Mouse (Mus musculus): ENCODE results near the gene Rabl3.

Rabl3 gene

GRCm38 (mm10) chr16:37550981-37551380 is 11.3 kb downstream of the Rabl3 start:
- no peak for DNase-seq

GRCm38 (mm10) chr16:37552824-37553223 is 13.1 kb downstream of the Rabl3 start:
- no peak for DNase-seq

- DNase-seq, result no peak
These were observed 22.7 kb downstream of the Rabl3 start for GRCm38 (mm10) chr16:37562414-37562813.

- no peak for DNase-seq
These were observed 23.3 kb downstream of the Rabl3 start for GRCm38 (mm10) chr16:37562961-37563360.

GRCm38 (mm10) chr16:37565117-37565516 is 25.4 kb downstream of the Rabl3 start:
- no peak for DNase-seq

- DNase-seq, result no peak
These were observed 26.4 kb downstream of the Rabl3 start for GRCm38 (mm10) chr16:37566107-37566506.

- no peak for DNase-seq
These were observed 27.7 kb downstream of the Rabl3 start for GRCm38 (mm10) chr16:37567113-37568050.

- DNase-seq, result no peak
These were observed 31.9 kb downstream of the Rabl3 start for GRCm38 (mm10) chr16:37571554-37571953.

- no peak for DNase-seq
These were observed 32.6 kb downstream of the Rabl3 start for GRCm38 (mm10) chr16:37572117-37572754.

- no peak for DNase-seq
These were observed 33.4 kb downstream of the Rabl3 start for GRCm38 (mm10) chr16:37573061-37573460.

GRCm38 (mm10) chr16:37575325-37575724 is 35.6 kb downstream of the Rabl3 start:
- DNase-seq, result no peak

GRCm38 (mm10) chr16:37579591-37579990 is 39.9 kb downstream of the Rabl3 start:
- no peak for DNase-seq

- DNase-seq, result no peak
These were observed 40.3 kb downstream of the Rabl3 start, which contains the start of gene Hgd for GRCm38 (mm10) chr16:37579994-37580393. Gene Hgd (plus strand): TSS chr16:37580153.

GRCm38 (mm10) chr16:37580651-37581050 is 41.0 kb downstream of the Rabl3 start:
- DNase-seq, result no peak

- DNase-seq, result no peak
These were observed 42.2 kb downstream of the Rabl3 start for GRCm38 (mm10) chr16:37581901-37582300.

- no peak for DNase-seq
These were observed 43.6 kb downstream of the Rabl3 start for GRCm38 (mm10) chr16:37583306-37583705.

- no peak for DNase-seq
These were observed 44.1 kb downstream of the Rabl3 start for GRCm38 (mm10) chr16:37583801-37584200.

- DNase-seq, result peak; percentile 15
These were observed 44.7 kb downstream of the Rabl3 start for GRCm38 (mm10) chr16:37584218-37585035.

- no peak for DNase-seq
These were observed 45.5 kb downstream of the Rabl3 start for GRCm38 (mm10) chr16:37585129-37585563.

- no peak for DNase-seq
These were observed 51.2 kb downstream of the Rabl3 start for GRCm38 (mm10) chr16:37590921-37591320.

GRCm38 (mm10) chr16:37591551-37591950 is 51.9 kb downstream of the Rabl3 start:
- no peak for DNase-seq

- DNase-seq, result no peak
These were observed 57.7 kb downstream of the Rabl3 start for GRCm38 (mm10) chr16:37597412-37597811.

- DNase-seq, result peak; percentile 22
These were observed 58.8 kb downstream of the Rabl3 start for GRCm38 (mm10) chr16:37598463-37598862.

Measured in lung, postnatal 14 days (tissue).